Mouse (Mus musculus): Measurements from ENCODE around the gene Gm45753. TPM values are rescaled to one million over a fixed set of nuclear protein-coding genes. Genes with fewer than 3 reads are reported as not detected.

Gm45753 gene
- total RNA-seq, 2 experiments from 2014 or later = not detected

Other genes with a start within 250 kb of the Gm45753 start
- not detected for gene Mtnr1a, start 239.3 kb downstream of the Gm45753 start, total RNA-seq (2021)
- gene F11, start 46.4 kb downstream of the Gm45753 start, total RNA-seq (2021) = under 1 TPM in 1 of 2 experiments, not detected in 1; 0.34 TPM
- under 1 TPM in 1 of 2 experiments, not detected in 1; 0.23 TPM for gene Klkb1, start 13.6 kb downstream of the Gm45753 start, total RNA-seq (2021)
- gene Cyp4v3, start 24.8 kb upstream of the Gm45753 start, total RNA-seq (2021) = 1 to 10 TPM; 1.3 to 1.6 TPM
- 1 to 10 TPM; 9.1 to 9.3 TPM for gene Fam149a, start 73.8 kb upstream of the Gm45753 start, total RNA-seq (2021)
- gene Tlr3, start 102.6 kb upstream of the Gm45753 start, total RNA-seq (2021) = 1 to 10 TPM; 3.7 to 3.8 TPM
- 10 to 100 TPM; 40.0 to 48.1 TPM for gene Sorbs2, start 199.3 kb upstream of the Gm45753 start, total RNA-seq (2021)

Measured in gastrocnemius, postnatal 4 days (tissue).